Mouse (Mus musculus) spleen, postnatal 36 days (tissue): ENCODE measurements around the gene Ccnq.

Source experiments
- DNase-seq, 2 experiments: peaks; one replicate each; pipeline ENCODE4 v3.0.0; 2022; ENCODE audit warnings: low spot score in 2 of 2, mixed read lengths in 1 of 2

Gene Ccnq

DNA sequence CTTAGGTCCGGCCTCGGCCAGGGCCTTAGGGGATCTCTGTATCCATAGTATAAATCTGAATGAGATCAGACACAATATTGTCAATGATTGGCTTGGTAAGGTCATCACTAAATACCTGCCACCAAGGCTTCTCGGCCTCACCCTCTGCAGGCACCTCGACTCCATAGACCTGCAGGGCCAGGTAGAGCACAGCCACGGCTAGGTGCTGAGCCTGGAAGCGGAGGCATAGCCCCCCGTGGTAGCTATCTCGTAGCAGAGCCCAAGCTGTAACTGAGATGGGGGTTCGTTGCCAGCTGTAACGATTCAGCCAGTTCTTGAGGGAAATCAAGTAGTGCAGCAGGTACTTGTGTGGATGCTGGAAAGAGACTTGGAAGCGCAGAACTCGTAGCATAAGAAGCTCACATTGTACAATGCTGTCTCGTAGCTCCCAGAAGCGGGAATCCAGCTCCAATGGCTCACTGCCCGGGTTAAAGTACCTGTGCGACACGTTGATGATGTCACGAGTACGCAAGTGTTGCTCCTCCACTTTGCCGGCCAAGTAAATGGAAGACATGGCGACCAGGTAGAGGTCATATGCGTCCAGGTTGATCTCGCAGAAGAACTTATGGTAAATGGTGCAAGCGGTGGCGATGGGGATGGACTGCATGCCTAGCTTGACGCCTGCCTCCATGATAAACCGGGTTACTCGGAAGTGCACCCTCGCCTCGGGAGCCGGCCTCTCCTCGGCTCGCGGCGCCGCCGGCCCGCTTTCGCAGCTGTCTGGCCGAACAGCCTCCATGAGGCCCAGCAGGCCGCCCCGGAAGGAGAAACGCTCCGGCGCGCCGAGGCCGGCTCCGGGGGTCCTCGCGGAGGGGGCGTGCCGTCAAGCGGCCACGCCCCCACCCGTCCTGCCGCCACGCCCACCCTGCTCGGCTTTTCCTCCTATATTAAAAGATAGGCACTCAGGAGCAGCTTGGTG lies at the start of gene Ccnq:
Ccnq (minus strand) TSS at position 845 of the 958 bp plus-strand sequence.
- peak; percentile 71 to 73 for DNase-seq

DNA sequence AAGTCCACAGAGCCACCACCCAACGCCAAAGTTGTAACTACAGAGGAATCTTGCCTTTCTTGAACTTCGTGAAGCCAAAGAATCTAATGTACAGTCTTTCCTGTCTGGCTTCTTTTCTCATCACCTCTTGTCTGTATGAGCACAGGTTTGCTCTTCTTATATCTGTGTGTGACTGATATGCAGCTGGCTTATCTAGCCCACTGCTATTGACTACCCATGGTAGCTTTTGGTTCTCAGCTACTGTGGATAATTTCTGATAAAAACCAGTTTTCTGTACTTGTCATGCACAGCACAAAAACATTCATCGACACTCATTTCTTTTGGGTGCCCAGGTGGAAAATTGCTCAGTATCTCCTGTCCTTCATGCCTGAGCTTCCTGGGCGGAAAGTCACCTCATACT lies 49.6 kb upstream of the Ccnq start:
- DNase-seq, result no peak

DNA sequence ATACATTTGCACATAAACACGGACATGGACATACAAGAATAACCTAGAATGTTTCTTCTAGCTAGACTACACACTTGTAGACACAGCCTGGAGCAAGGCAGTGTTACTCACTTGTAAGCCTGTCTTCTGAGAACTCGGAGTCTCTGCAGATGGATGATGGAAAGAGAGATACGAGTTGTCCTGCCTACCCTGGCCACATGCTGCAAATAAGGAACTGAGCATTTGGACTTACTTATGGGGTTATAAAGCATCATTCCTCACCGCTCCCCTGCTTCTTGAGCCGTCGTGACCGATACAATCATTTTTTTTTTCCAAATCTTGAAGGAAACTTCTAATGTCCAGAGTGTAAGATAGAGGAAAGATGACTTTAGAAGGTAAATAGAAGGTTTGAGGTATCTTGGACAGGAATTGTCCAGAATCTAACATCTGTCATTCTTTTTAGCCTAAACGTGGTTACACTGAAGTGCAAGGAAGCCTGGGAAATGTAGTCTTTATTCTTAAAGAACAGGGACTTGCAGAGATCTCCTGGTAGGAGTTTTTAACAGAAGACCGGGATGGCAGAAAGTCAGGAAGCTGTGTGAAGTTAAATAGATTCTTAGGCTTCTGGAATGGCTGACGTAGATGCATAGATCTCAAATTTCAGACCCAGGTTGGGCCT lies 44.7 kb upstream of the Ccnq start:
- DNase-seq, result no peak

DNA sequence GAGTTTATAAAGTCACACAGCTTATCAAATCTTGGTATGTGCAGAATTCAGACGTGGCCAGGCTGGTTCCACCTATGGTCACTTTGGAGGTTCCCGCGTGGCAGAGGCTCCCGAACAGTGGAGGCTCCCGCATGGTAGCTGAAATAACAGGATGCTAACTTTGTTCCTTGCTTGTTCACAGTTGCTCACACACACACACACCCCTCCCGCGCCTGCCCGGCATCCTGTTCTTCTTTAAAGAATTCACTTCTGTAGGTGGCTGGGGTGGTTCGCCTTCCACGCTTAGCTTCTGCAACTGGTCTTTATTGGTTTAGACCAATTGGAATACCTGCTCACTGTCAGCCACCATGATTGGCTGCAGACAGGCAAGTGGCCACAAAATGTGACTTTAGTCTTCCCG lies 41.6 kb upstream of the Ccnq start:
- DNase-seq, result peak in 1 of 2 experiments; percentile 7

DNA sequence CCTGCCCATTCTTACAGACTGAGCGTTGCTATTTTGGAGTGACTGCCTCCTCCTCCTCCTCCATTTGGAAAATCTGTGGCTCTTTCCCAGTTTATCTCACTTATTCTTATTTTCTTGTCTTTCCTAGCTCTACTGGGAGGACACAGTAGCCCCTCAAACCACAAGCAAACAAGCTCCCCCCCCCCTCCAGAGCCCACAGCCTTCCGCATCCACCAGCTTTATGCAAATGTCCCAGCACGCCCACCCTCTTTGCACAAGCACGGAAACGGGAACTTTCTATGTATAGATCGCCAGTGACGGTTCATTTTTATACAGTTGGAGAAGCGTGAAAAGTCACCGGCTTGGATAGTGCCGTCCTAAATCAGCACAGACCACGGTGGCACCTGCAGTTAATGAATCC lies 40.9 kb upstream of the Ccnq start:
- peak; percentile 42 to 60 for DNase-seq

DNA sequence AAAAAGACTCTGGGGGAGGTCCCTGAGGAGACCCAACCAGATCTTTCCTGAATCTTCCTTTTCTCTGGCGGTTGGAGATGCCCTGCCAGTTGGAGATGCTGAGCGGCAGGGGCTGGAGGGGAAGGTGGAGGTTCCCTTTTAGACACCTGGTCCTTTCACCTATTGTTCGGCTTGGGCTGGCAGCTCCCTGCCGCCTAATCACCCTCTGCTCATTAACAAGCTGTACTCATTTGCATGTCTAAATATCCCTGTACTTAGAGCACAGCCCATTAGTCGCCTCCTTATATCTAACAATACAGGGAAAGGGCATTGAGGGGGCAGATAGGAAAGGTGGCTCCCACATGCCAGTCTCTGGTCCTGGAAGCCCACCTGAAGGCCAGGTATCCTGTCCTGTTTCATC lies 40.5 kb upstream of the Ccnq start:
- DNase-seq, result no peak

DNA sequence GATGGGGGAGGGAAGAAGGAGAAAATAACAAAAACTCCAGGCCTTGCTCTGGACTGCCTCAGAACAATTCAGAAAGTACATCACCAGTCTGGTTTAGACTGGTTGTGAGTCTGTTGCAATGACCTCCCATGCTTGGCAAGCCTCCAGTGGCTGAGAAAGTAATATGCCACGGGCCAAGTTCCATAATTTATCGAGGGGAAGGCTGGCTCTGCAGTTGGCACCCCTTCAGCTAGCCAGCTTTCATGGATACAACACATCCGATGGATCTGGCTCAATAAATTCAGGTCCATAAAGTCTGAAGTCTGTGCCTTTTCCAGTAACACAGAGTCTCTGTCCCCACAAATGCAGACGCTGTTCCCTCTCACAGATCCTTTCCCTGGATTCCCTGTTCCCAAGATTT lies 40.1 kb upstream of the Ccnq start:
- DNase-seq, result peak in 1 of 2 experiments; percentile 11

DNA sequence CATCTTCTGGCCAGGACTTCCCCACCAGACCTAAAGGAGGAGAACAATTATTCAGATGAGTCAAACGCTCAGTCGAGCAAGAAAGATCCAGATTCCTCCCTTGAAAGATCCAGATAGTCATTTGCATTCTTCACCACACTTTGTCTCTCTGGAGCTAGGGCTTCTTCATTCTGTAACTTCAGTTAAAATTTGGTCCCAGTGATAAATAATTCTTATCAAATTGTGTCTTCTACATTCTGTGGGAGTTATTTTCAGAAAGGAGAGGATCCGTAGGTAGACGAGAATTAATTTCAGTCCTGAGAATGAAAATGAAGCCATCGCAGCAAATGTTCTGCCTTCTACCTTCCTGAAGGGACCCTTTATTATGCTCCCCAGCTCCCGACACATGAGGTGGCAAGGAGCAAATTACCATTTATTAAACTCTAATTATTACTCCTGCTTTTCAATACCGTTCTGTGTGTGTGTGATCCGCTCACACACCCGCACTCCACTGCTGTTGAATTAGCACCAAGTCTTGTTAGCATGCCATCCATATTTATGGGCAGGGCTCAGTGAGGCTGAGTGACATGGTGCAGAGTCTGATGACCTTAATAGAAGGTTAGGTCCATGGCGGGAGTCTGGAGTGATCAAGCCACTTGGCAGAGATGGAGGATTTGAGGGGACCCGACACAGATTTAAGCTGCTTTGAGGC lies 38.0 kb upstream of the Ccnq start:
- no peak for DNase-seq

DNA sequence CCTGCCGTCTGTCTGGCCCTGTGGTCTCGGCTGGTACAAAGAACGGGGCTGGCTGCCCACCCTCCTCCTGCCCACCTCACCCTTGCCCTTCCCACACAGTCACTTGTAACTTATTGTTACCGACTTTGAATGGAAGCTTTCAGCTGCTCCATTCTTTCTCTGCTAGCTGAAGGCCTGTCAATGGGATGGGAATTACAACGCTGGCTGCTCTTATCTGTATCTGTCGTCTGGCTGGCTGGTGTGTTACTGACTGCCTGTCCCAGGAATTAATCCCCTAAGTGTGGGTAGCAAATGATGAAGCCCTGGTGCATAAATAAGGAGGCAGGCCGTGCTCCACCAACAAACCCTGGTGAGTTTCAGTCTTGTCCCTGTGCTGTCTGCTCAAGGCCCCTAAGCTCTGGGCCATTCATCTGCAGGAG lies 34.5 kb upstream of the Ccnq start:
- no peak for DNase-seq

DNA sequence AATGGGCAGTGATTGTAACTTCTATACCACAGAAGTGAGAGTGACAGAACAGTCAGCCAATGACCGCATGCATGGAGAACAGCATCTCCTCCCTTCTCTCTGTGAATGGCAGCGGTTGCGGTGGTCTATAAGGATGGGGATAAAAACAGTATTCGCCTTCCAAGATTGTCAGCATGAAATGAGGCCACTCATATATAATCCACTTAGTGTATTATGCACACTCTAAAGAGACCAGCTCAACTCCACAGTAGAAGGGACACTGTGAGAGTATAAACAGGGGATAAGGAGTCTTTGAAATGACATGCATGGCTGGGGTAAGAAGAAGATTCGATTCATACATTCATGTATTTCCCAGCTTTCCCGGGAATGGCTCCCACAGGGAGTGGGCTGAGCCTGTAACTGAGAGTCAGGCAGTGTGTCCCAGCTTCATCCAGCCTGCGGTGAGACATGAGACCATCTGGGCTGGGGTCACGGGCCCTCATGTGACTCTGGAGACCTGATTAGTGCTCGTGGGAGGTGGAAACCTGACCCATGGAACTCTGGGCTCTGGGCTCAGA lies 31.3 kb upstream of the Ccnq start:
- DNase-seq, result no peak

DNA sequence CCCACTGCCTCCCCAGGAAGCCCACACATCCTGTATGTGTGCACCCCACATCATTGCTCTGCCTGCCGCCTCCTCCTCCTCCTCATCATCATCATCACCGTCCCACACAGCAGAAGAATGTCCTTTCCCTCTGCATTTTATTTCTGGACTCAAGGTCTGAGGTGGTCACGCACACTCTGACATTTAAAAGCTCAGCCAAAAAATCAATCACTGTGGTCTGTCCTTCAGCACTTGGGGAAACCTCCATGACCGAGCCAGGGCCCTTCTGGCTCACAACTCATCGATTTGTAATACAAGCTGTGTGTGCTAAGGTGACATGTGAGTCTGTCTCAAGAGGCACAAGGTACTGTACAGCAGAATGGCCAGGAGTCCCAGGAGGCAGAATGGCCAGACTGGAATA lies 30.8 kb upstream of the Ccnq start:
- no peak for DNase-seq

DNA sequence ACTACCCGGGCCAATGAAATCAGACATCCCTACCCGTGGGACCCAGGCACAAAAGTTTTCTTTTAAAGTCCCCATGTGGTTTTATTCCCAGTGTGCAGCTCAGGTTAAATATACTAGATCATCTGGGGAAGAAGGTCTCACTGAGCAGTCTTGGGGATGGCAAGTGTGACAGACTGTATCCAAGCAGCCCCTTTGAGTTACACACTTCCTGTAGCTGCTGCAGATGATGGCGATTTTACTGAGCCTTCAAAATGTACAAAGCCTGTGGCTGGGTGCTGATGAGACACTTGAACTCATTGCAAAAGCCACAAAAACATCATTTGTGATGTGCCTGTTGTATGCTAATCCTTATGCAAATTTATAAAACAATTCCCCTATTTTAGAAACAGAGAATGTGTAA lies 29.0 kb upstream of the Ccnq start:
- DNase-seq, result no peak

DNA sequence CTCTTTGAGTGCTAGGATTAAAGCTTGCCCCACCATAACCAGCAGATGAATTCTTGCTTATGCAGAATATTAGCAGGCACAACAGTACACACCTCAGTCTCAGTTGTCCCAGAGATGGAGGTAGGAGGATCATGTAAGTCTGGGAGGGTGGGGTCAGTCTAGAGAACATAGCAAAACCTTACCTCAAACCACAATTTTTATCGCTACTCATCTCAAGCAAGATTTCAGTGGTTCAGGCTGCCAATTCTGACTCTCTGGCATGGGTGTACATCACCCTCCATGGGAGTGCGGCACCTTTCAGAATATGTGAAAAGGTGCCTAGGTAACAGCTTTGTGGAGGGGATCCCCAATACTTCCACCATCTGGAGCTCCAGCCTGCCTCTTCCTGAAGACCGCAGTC lies 28.5 kb upstream of the Ccnq start:
- no peak for DNase-seq

DNA sequence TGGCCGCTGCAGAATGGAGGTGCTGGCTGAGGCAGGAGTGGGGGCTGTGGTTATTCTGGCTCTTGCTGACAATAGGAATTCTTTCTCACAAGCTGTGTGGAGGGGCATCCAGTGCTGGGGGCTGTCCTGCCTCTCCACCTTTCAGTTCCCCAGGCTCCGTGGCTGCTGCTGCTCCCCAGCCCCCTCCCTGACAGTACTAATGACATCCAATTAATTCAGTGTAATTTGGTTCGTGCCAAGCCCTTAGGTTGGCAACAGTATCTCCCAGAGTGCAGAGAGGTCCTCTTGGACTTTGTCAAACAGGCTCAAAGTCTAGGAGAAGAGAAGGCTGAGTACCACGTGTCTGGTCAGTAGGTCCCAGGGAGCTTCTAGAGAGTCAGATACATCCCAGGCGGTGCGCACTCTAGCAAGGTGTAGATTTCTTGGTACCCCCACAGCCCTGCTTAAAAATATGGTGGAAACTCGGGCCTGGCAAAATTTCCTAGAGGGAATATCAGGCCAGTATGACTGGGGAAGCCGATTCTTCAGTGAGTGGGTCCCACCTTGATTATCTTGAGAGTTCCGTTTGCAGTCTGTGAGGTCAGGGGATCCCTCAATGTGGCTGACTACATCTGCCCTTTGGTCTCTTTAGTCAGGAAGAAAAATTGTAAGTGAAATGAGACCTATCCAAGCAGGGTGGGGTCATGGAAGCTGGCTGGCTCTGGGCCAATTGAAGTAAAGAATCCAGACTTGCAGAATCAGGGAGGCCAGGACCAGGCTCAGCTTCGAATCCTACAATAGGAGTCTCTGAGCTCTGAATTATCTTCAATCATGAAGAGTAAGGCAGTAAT lies 26.5 kb upstream of the Ccnq start:
- no peak for DNase-seq

DNA sequence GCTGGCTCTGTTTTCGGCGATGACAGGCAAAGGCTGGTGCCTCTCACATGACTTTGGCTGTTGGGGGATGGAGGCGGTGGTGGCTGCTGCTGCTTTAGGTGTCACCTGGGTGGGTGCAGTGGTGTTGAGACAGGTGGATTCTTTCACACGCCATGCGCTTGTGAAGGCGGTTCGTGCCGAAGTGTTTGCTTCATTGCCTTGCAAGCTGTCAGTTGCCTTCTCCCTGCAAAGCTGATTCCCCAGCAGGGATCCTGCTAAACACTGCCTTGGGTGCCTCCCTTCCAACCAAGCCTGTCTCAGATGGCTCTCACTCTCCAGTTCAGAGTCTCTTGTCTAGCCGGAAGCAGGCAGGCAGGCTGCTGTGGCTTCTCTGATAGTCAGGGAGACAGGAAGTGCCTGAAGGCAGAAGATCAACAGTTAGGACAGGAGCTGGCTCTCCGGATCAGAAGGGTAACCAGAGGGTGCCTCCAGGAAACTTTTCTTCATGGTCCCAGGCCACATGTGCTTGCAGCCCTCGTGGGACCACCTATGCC lies 20.3 kb upstream of the Ccnq start:
- DNase-seq, result peak; percentile 15 to 16

DNA sequence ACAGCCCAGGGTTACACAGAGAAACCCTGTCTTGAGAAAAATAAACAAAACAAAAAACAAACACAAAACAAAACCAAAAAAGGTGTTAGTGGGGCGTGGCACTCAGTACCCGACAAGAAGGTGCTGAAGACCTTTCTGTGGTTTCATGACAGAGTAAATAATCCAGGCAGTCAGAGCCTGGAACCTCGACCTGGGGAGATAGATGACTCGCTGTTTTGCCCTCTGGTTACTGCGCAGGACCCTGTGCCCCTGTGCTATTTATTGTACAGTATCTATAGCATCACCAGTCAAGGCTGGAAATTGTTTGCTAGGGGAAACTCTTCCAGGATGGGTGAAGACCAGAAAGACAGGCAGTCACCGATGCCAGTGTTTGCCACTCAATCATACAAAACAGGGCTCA lies 18.9 kb upstream of the Ccnq start:
- no peak for DNase-seq

DNA sequence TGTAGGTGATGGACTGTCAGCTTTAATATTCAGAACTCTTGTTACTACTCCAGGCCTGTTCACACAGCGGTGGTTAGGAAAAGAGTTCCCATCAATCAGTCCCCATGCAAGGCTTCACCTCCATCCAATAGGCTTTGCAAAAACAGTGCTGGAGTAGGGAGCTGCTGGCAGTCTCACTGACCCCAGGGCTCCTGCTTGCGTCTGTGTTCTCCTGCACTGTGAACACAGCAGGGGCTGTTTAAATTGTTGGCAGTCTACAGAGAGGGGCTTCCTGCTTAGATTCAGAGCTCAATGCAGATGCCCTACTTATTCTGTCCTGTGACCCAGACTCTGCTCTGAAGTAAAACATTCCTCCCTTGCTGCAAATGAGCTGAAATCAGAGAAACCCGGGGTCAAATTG lies 17.2 kb upstream of the Ccnq start:
- no peak for DNase-seq

DNA sequence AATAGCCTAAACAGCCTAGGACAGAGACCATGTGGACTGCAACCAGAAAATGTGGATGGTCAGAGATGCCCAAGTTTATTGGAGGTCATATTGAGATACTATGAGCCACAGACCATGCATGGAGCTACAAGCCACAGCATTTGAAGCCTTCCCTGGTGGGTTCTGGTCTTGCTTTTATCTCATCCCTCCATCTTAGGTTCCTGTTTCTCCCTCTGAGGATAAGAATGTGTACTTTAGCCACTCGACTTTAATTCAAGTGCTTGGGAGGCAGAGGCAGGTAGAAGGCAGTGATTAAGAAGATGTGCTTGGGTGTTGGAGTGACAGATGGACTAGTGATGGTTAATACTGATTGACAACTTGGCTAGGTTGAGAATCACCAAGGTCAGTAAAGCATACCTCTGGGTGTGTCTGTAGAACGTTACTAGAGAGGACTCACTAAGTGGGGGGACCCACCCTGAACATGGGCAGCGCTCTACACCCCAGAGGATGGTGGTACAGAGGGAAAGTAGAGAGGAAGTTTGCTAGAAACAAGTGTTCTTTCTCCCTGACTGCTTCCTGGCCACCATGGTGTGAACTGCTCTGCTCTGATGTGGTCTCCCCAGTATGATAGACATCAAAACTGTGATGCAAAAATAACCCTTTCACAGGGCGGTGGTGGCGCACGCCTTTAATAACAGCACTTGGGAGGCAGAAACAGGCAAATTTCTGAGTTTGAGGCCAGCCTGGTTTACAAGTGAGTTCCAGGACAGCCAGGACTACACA lies 14.7 kb upstream of the Ccnq start:
- peak; percentile 9 to 13 for DNase-seq

DNA sequence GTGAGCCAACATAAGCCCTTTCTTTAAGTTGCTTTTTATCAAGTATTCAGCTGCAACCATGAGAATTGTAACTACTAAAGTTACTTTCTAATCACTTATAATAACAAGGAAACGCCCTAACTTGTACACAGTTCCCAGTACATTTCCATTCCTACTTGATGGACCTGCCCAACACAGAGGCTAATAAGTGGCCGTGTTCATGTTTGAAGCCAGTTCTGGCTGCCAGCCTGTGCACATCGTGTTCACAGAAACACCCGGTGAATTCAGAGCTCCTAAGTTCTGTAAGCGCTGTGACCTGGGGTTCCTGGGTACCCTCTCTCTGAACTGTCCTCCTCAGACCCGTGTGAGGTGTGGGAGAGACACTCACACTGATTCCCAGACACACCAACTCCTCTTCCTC lies 13.3 kb upstream of the Ccnq start:
- DNase-seq, result no peak

DNA sequence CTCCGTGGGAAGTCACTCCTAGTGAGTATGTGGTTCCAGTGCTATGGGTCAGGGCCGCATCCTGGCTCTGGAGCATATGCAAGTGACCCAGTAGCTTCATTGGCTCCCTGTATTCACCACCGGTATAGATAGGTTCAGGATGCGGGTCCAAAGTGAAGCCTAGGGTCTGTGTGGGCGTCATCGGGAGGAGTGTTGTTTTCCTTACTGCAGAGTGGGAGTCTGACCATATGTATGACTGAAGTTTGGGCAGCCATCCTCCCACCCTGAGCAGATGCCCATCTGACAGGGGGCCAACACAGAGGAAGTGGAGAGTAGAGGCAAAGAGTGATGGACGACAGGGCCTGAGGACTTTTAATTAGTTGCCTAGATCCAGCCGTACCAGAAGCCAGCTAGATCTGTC lies 12.8 kb upstream of the Ccnq start:
- DNase-seq, result no peak
